Mouse (Mus musculus): ENCODE results near the gene Rdh16f2.

DNA sequence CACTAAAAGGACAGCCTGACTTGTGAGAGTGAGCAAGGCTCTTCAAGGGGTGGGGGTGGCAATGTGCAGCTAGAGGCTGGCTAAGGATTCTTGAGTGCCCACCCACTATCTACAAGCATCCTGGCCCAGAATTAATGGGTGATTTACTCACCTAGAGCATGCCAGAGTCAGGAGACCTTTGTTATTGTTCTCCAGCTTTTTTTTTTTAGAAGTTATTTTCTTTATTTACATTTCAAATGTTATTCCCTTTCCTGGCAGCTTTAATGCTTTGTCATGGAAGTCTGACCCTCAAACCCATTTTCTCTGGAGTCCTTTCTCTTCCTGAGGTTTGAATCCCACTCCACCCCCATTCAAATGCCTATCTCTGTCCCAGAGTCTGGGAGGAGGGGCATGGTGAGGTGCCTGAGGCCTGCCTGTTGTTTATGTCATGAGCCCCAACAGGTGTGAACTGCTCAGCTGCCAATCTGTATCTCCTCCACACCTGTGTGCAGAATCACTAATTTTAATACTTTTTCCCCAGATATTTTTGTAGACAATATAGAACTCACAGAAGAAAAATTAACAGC lies 41.2 kb downstream of the Rdh16f2 start:
- TF ChIP-seq CTCF (IDR thresholded peaks at IDR 0.05; ENCODE audit: low read depth, low read length) (no peak), POLR2A (IDR thresholded peaks at IDR 0.05; ENCODE audit: insufficient read depth, low read length) (no peak), EP300 (IDR thresholded peaks at IDR 0.05; ENCODE audit: insufficient read depth, low read depth, low read length) (peak; percentile 93)
